In the genomic region with DNA sequence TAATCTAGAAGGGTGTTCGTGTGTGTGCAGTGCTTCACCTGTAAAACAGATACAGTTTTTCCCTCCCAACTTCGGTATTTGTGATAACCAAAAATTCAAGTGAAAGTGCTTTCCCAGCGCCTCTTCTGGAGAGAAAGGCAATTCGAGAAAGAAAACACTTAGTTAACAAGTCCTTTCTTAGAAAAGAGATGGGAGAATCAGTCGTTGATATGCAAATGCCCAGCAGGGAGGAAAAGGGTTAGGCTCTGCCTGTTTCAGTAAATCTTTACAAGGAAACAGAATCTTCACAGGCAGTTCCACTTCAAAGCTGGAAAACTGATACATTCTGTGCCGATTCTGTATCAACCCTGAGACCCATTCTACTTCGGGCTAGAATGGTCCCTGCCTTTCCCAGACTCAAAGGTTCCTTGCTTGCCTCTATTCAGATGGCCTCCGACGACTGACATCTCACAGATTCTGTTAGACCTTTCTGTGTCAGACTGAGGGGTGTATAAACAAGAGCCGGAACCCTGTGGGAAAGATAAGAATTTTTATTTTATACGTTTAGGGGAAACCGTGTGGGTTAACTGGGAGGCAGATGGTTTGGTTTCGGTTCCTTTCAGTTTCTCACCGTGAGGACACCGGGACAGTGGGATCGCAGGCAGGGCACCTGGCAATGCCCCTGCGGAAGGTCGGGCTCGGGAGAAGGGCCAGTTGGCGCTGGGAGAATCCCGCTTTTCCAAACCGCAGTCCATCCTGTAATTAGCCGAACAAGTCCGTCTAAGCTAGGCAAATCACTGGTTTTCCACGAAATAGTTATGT, we compare ENCODE assay signal across 8 mouse cellular contexts. TPM values are rescaled to one million over a fixed set of nuclear protein-coding genes. Genes with fewer than 3 reads are reported as not detected.
DNase-seq lines count a peak whose midpoint lies in the region; ATAC-seq and TF ChIP-seq lines count a peak whose summit lies in the region.

A gene (plus strand): TSS at position 508 of the 801 bp plus-strand sequence.

- TF ChIP-seq CTCF in left cerebral cortex, adult 2 months (IDR thresholded peaks at IDR 0.05) = no peak
- TF ChIP-seq CTCF in forebrain, postnatal 0 days (IDR thresholded peaks at IDR 0.05; ENCODE audit: low read depth) = no peak

- WGBS in forebrain, postnatal 0 days = 2% methylated on average over 25 of the region's 25 CpGs
- WGBS in intestine, embryonic 16.5 days = 2% methylated on average over 25 of the region's 25 CpGs

- H3K27ac ChIP-seq in left cerebral cortex, adult 2 months = peak within 1 kb of the TSS; percentile 28
- H3K27ac ChIP-seq in brown adipose tissue, adult 24 weeks (replicated peaks; ENCODE audit: low read depth, low read length) = no peak within 1 kb of the TSS
- no peak within 1 kb of the TSS for H3K27ac ChIP-seq in forebrain, postnatal 0 days (ENCODE audit: low read depth, low read length)
- no peak within 1 kb of the TSS for H3K27ac ChIP-seq in intestine, embryonic 16.5 days (ENCODE audit: low read length)

- peak within 1 kb of the TSS; percentile 58 for H3K9ac ChIP-seq in forebrain, postnatal 0 days
- peak within 1 kb of the TSS; percentile 56 for H3K9ac ChIP-seq in intestine, embryonic 16.5 days (ENCODE audit: low read depth, low read length)

- ATAC-seq in forebrain, postnatal 0 days = no peak
- ATAC-seq in intestine, embryonic 16.5 days = peak; percentile 4; the same call in 1 of the 2 replicates
- ATAC-seq in megakaryocyte, adult 5-6 weeks (ENCODE audit: poor library complexity, severe bottlenecking) = peak; percentile 36
- ATAC-seq in activated CD4-positive, CD25-positive, alpha-beta regulatory T cell, adult 4 months = no peak

- no peaks in the 10 kb centered on the region for H3K9me3 ChIP-seq in forebrain, postnatal 0 days (ENCODE audit: low read length)
- H3K9me3 ChIP-seq in intestine, embryonic 16.5 days (ENCODE audit: control insufficient read depth, low read length) = no peaks in the 10 kb centered on the region

- no peaks in the 10 kb centered on the region for H3K36me3 ChIP-seq in forebrain, postnatal 0 days (ENCODE audit: insufficient read depth)
- H3K36me3 ChIP-seq in intestine, embryonic 16.5 days (ENCODE audit: control insufficient read depth, insufficient read depth, low read length) = no peaks in the 10 kb centered on the region

- intact Hi-C loops in left cerebral cortex, adult 2 months (cut with DNase I) = no loop called here
- intact Hi-C loops in left cerebral cortex, postnatal 10 days (cut with DNase I) = no loop called here

- H3K4me1 ChIP-seq in brown adipose tissue, adult 24 weeks (ENCODE audit: control insufficient read depth, insufficient read depth, insufficient read length, low read length) = 0 out of 2 replicates have a peak, but pooled peaks cover 2% of the 10 kb centered on the region
- H3K4me1 ChIP-seq in forebrain, postnatal 0 days (ENCODE audit: insufficient read depth) = 0 out of 2 replicates have a peak, but pooled peaks cover 5% of the 10 kb centered on the region
- H3K4me1 ChIP-seq in intestine, embryonic 16.5 days (ENCODE audit: control insufficient read depth, insufficient read depth, low read length) = peaks cover 15% of the 10 kb centered on the region

- peaks cover 38% of the 10 kb centered on the region for H3K27me3 ChIP-seq in forebrain, postnatal 0 days (ENCODE audit: insufficient read depth, low read length)
- peaks cover 39% of the 10 kb centered on the region for H3K27me3 ChIP-seq in intestine, embryonic 16.5 days (replicated peaks; ENCODE audit: control insufficient read depth, insufficient read depth, low read length)

- no peak for DNase-seq in left cerebral cortex, adult 2 months (ENCODE audit: extremely low spot score in 1 of 2, low spot score in 2 of 2)
- DNase-seq in left cerebral cortex, adult 11 months (ENCODE audit: low spot score) = no peak
- DNase-seq in forebrain, postnatal 0 days = peak; percentile 27
- no peak for DNase-seq in left cerebral cortex, postnatal 10 days (ENCODE audit: extremely low spot score in 1 of 2, low spot score in 2 of 2)

- H3K4me2 ChIP-seq in forebrain, postnatal 0 days (ENCODE audit: low read depth) = peak within 1 kb of the TSS; percentile 97
- peak within 1 kb of the TSS; percentile 100 for H3K4me2 ChIP-seq in intestine, embryonic 16.5 days (ENCODE audit: low read depth, low read length)

- H3K4me3 ChIP-seq in left cerebral cortex, adult 2 months = peak within 1 kb of the TSS; percentile 60
- peak within 1 kb of the TSS; percentile 47 for H3K4me3 ChIP-seq in brown adipose tissue, adult 24 weeks (ENCODE audit: insufficient read depth, low read depth, low read length)
- peak within 1 kb of the TSS; percentile 59 for H3K4me3 ChIP-seq in forebrain, postnatal 0 days (ENCODE audit: low read depth, low read length)
- peak within 1 kb of the TSS; percentile 62 for H3K4me3 ChIP-seq in intestine, embryonic 16.5 days (ENCODE audit: low read length)

RNA-seq across cellular contexts. Expression of the gene that starts here (rescaled TPM):
- total RNA-seq in left cerebral cortex, adult 2 months (2021) = 1 to 10 TPM; 3.2 to 3.6 TPM
- polyA plus RNA-seq in brown adipose tissue, adult 24 weeks (2012; ENCODE audit: insufficient read depth, insufficient read length, missing spikeins) = 0.28 and 0.46 TPM in 2 replicates
- total RNA-seq in forebrain, postnatal 0 days (2014; rRNA removed) = 1.6 and 1.8 TPM in 2 replicates
- 0.55 and 0.57 TPM in 2 replicates for polyA plus RNA-seq in forebrain, postnatal 0 days (2015; fragmentation: Nextera tagmentation; extraction: Ambion mirVana)
- polyA plus RNA-seq in intestine, embryonic 16.5 days (2015; fragmentation: Nextera tagmentation; extraction: Ambion mirVana) = 0.50 and 0.51 TPM in 2 replicates
- total RNA-seq in megakaryocyte, adult 5-6 weeks (2015) = 0.04 TPM in 1 of 2 replicates, not detected in the other
- 0.20 TPM in 1 of 2 replicates, not detected in the other for total RNA-seq in megakaryocyte, adult 5-6 weeks (2017)
- polyA plus RNA-seq in activated CD4-positive, CD25-positive, alpha-beta regulatory T cell, adult 4 months (2017; shearing (Covaris generic)) = not detected
- total RNA-seq in left cerebral cortex, postnatal 10 days (2021) = 1 to 10 TPM; 2.8 to 3.6 TPM

Comparison
In these comparisons a context has a peak if more than half of its experiments do, and no peak if none do; other contexts are left out.
1. Peak in ATAC-seq, H3K4me3 ChIP-seq, H3K9ac ChIP-seq and H3K4me2 ChIP-seq in intestine, embryonic 16.5 days; RNA of the gene not detected or under 1 TPM.
2. Peak in ATAC-seq in megakaryocyte, adult 5-6 weeks; RNA of the gene not detected or under 1 TPM.